Mouse (Mus musculus) heart, embryonic 14.5 days (tissue): ENCODE measurements around the gene Atp1a4. TPM values are rescaled to one million over a fixed set of nuclear protein-coding genes. Genes with fewer than 3 reads are reported as not detected.

ENCODE experiments used
- ATAC-seq: fragments of 200-750 bp; cut with Nextera tagmentation; 2 replicates; pipeline ENCODE4 v1.8.0; 2017; ENCODE audit warnings: low read depth, moderate TSS enrichment; ENCODE audit not compliant: insufficient number of reproducible peaks, insufficient read depth, low FRiP score
- H3K27ac ChIP-seq, 2 experiments: fragments of 200-500 bp in 1 of 2; fragments of 300-500 bp in 1 of 2; sonication (generic) in 1 of 2; replicated peaks in 1 of 2; 2 replicates each; pipeline ENCODE4 v1.5.1; 2012 to 2014; ENCODE audit warnings: low read depth in 2 of 2, low read length in 2 of 2, control low read depth in 1 of 2, mild to moderate bottlenecking in 1 of 2, mixed read lengths in 1 of 2; ENCODE audit not compliant: control insufficient read depth in 1 of 2, insufficient read depth in 1 of 2
- H3K27me3 ChIP-seq: fragments of 300-500 bp; sonication (generic); 2 replicates; pipeline ENCODE4 v1.6.1; 2014; ENCODE audit warnings: mild to moderate bottlenecking, low read length, control low read depth; ENCODE audit not compliant: control insufficient read depth, insufficient read depth
- H3K36me3 ChIP-seq: fragments of 300-500 bp; sonication (generic); 2 replicates; pipeline ENCODE4 v1.6.1; 2014; ENCODE audit warnings: mild to moderate bottlenecking, control low read depth, low read length, mixed read lengths; ENCODE audit not compliant: control insufficient read depth, insufficient read depth
- H3K4me1 ChIP-seq, 2 experiments: fragments of 200-500 bp in 1 of 2; fragments of 300-500 bp in 1 of 2; sonication (generic) in 1 of 2; 2 replicates each; pipeline ENCODE4 v1.6.1; 2012 to 2014; ENCODE audit warnings: low read length in 2 of 2, control low read depth in 1 of 2, mixed read lengths in 1 of 2; ENCODE audit not compliant: control insufficient read depth in 2 of 2, insufficient read depth in 2 of 2
- H3K4me2 ChIP-seq: fragments of 300-500 bp; sonication (generic); 2 replicates; pipeline ENCODE4 v1.6.1; 2014; ENCODE audit warnings: mild to moderate bottlenecking, low read length
- H3K4me3 ChIP-seq, 2 experiments: fragments of 200-500 bp in 1 of 2; fragments of 300-500 bp in 1 of 2; sonication (generic) in 1 of 2; 2 replicates each; pipeline ENCODE4 v1.5.1; 2012 to 2014; ENCODE audit warnings: low read length in 2 of 2, mild to moderate bottlenecking in 2 of 2, control low read depth in 1 of 2, low read depth in 1 of 2, moderate library complexity in 1 of 2; ENCODE audit not compliant: control insufficient read depth in 1 of 2, insufficient read depth in 1 of 2
- H3K9ac ChIP-seq: fragments of 300-500 bp; sonication (generic); 2 replicates; pipeline ENCODE4 v1.6.1; 2014; ENCODE audit warnings: mild to moderate bottlenecking, low read length
- H3K9me3 ChIP-seq: fragments of 300-500 bp; sonication (generic); 2 replicates; pipeline ENCODE4 v1.6.1; 2016; ENCODE audit warnings: low read length, control low read depth; ENCODE audit not compliant: control insufficient read depth
- WGBS: fragments of 180-500 bp; shearing (Covaris S2); extraction: QIAGEN DNeasy Blood & Tissue Kit; methylation state at CpG from one replicate; pipeline ENCODE4 v1.1.7; 2014; 5-methylcytosine and 5-hydroxymethylcytosine counted together
- polyA plus RNA-seq: library from polyadenylated mRNA; unstranded; fragments of >200 nt; fragmentation: Nextera tagmentation; extraction: Ambion mirVana; gene quantifications from 2 replicates; pipeline ENCODE4 v1.2.1, GENCODE M21; 2014

Atp1a4 gene
- polyA plus RNA-seq, 1 experiment from 2014 or later = 0.23 TPM

- Histone ChIP-seq H3K4me1 (peaks cover 37 to 46% of the 10 kb centered on the region in 2 experiments), H3K36me3 (no peaks in the 10 kb centered on the region), H3K4me3 (no peak overlapping the region), H3K27me3 (no peaks in the 10 kb centered on the region), H3K9ac (no peak overlapping the region), H3K4me2 (no peak overlapping the region), H3K9me3 (no peaks in the 10 kb centered on the region), H3K27ac (no peak overlapping the region)
- WGBS = 67% methylated on average over 3 of the region's 3 CpGs
- ATAC-seq = no peak
Observed at GRCm38 (mm10) chr1:172302311-172302710, 44.1 kb upstream of the Atp1a4 start.

GRCm38 (mm10) chr1:172301180-172301579 is 43.0 kb upstream of the Atp1a4 start:
- no peak overlapping the region for H3K4me2 ChIP-seq
- peak overlapping the region in 1 of 2 experiments; percentile 34; a peak in 2 of 4 replicates for H3K27ac ChIP-seq

DNA sequence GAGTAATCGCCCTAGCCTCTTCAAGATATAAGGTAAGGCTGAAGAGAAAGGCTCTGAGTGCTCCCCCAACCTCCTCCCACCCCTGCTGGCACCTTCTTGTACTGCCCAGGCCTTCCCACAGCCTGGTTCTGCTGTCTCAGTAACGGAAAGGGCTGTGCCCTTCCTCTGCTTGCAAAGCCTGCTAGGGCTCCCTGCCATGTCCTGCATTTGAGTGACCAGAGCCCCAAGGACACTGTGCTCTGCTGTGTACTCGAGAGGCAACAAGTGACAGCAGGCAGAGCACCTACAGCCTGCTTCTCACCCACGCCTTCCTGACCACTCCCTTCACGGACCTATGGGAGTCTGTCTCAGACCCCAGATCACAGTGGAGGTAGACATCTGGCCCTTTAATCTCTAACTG is 42.0 kb upstream of the Atp1a4 start:
- H3K4me1 ChIP-seq = peaks cover 56 to 66% of the 10 kb centered on the region in 2 experiments
- no peak overlapping the region for H3K4me2 ChIP-seq
- H3K4me3 ChIP-seq = no peak overlapping the region
- peak overlapping the region; percentile 34 to 67 for H3K27ac ChIP-seq
- H3K36me3 ChIP-seq = no peaks in the 10 kb centered on the region
- no peaks in the 10 kb centered on the region for H3K27me3 ChIP-seq
- 35% methylated on average over 5 of the region's 5 CpGs for WGBS
- peak overlapping the region; percentile 18; the same call in 1 of the 2 replicates for H3K9ac ChIP-seq
- ATAC-seq = no peak
- H3K9me3 ChIP-seq = no peaks in the 10 kb centered on the region

More at GRCm38 (mm10) chr1:172301180-172301579, 43.0 kb upstream of the Atp1a4 start:
- H3K27me3 ChIP-seq = no peaks in the 10 kb centered on the region
- no peaks in the 10 kb centered on the region for H3K36me3 ChIP-seq
- H3K9me3 ChIP-seq = no peaks in the 10 kb centered on the region
- 48% methylated on average over 12 of the region's 12 CpGs for WGBS
- peaks cover 49 to 57% of the 10 kb centered on the region in 2 experiments for H3K4me1 ChIP-seq
- no peak overlapping the region for H3K4me3 ChIP-seq
- ATAC-seq = no peak
- no peak overlapping the region for H3K9ac ChIP-seq

DNA sequence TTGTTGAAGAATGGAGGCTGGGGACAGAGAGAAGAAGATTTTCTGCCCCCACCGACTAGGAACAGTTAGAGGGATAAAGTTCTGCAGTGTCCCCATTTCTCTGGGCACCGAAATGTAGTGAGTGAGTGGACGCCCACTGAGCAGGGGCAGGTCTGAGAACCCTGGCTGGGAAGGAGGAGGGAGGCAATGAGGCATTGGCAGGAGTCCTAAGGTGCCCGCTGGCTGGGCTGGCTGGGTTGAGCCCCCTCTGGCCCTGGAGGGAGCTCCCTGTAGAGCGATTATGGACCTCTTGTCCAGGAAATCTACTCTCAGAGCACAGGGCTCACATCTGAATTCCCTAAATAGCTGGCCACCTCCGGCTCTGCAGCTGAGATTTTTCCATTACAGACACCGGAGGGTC is 41.3 kb upstream of the Atp1a4 start:
- H3K9me3 ChIP-seq = no peaks in the 10 kb centered on the region
- no peak for ATAC-seq
- 29% methylated on average over 7 of the region's 7 CpGs for WGBS

DNA sequence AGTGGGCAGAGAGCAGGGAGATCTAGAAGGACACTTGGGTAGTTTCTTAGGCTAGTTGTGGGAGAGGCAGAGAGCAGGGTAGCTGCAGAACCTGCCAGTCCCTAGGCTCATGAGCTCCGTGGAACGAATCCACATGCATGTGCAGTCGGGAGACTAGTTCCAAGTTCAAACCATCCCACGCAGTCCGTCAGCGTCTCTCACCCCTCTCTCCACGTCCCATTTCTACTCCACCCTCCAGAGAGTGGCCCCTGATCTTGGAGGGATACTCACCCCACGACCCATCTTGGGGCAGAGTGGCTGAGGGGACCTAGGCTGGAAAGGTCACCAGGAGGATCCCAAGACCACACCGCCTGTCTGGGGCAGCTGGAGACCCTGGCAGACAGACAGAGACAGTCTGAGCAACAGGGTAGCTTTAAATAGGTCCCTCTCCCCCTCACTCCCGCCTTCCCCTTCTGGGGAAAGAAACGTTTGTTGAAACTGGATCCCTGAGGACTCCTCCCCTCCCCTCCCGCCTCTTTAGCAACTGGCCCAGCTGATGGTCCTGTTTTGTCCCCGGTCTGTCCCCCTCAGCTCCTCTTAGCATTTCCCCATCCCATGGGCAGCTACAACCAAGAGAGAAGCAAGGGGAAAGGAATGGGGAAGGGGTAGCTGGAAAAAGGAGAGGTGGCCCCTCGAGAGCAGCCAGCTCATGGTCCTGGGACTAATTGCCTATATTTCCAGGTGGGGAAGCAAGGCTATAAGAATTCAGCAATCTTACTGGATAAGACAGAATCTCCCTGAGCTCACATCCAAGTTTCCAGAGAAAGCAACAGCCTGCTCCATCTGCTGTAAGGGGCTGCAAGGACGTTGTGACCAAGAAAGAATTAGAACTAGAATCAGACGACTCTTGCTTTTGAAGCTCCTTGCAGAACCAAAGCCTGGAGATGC is 39.7 kb upstream of the Atp1a4 start, which contains the start of gene Atp1a2:
TSS of gene Atp1a2 (minus strand) at position 454 of the 927 bp plus-strand sequence.
- H3K9ac ChIP-seq = peak within 1 kb of the TSS; percentile 78
- peak; percentile 73 for ATAC-seq
- H3K9me3 ChIP-seq = no peaks in the 10 kb centered on the region
- H3K27ac ChIP-seq = peak within 1 kb of the TSS; percentile 86 to 93
- H3K36me3 ChIP-seq = peaks cover 5% of the 10 kb centered on the region
- H3K4me3 ChIP-seq = peak within 1 kb of the TSS; percentile 42 to 66
- WGBS = 7% methylated on average over 16 of the region's 16 CpGs
- H3K27me3 ChIP-seq = no peaks in the 10 kb centered on the region
- peaks cover 55 to 64% of the 10 kb centered on the region in 2 experiments for H3K4me1 ChIP-seq
- H3K4me2 ChIP-seq = peak within 1 kb of the TSS; percentile 75

More for the DNA sequence above, 41.3 kb upstream of the Atp1a4 start:
- Histone ChIP-seq H3K9ac (no peak overlapping the region; the same call in 1 of the 2 replicates), H3K36me3 (no peaks in the 10 kb centered on the region), H3K4me3 (no peak overlapping the region), H3K4me1 (peaks cover 56 to 68% of the 10 kb centered on the region in 2 experiments), H3K4me2 (no peak overlapping the region), H3K27me3 (no peaks in the 10 kb centered on the region), H3K27ac (peak overlapping the region; percentile 34 to 67)

GRCm38 (mm10) chr1:172296816-172297510 is 38.7 kb upstream of the Atp1a4 start:
- no peaks in the 10 kb centered on the region for H3K27me3 ChIP-seq
- H3K9ac ChIP-seq = peak overlapping the region; percentile 78
- H3K4me1 ChIP-seq = peaks cover 55 to 57% of the 10 kb centered on the region in 2 experiments
- peaks cover 10% of the 10 kb centered on the region for H3K36me3 ChIP-seq
- ATAC-seq = no peak
- H3K4me3 ChIP-seq = peak overlapping the region; percentile 42 to 66
- WGBS = 75% methylated on average over 6 of the region's 6 CpGs
- H3K27ac ChIP-seq = peak overlapping the region; percentile 86 to 93
- peak overlapping the region; percentile 75 for H3K4me2 ChIP-seq
- H3K9me3 ChIP-seq = no peaks in the 10 kb centered on the region

- H3K4me2 ChIP-seq = peak overlapping the region; percentile 75
- ATAC-seq = no peak
- H3K9ac ChIP-seq = peak overlapping the region; percentile 59
- no peaks in the 10 kb centered on the region for H3K27me3 ChIP-seq
- peak overlapping the region in 1 of 2 experiments; percentile 42; a peak in 1 of 4 replicates for H3K4me3 ChIP-seq
- 27% methylated on average over 4 of the region's 4 CpGs for WGBS
- no peaks in the 10 kb centered on the region for H3K9me3 ChIP-seq
- H3K36me3 ChIP-seq = peaks cover 22% of the 10 kb centered on the region
- peaks cover 49 to 51% of the 10 kb centered on the region in 2 experiments for H3K4me1 ChIP-seq
- peak overlapping the region; percentile 36 to 86 for H3K27ac ChIP-seq
Observed at GRCm38 (mm10) chr1:172295751-172296197, 37.6 kb upstream of the Atp1a4 start.
